Mouse (Mus musculus) intestine, embryonic 16.5 days (tissue): ENCODE measurements around the gene Aco1. TPM values are rescaled to one million over a fixed set of nuclear protein-coding genes. Genes with fewer than 3 reads are reported as not detected.
A peak's percentile ranks its signal among the peaks of the same experiment; 100 is the strongest.

Source experiments
- ATAC-seq: fragments of 200-750 bp; cut with Nextera tagmentation; 2 replicates; pipeline ENCODE4 v1.8.0; 2017; ENCODE audit warnings: moderate TSS enrichment, moderate library complexity
- H3K27ac ChIP-seq: fragments of 300-500 bp; sonication (generic); 2 replicates; pipeline ENCODE4 v1.5.1; 2014; ENCODE audit warnings: mild to moderate bottlenecking, low read length
- H3K27me3 ChIP-seq: fragments of 300-500 bp; sonication (generic); replicated peaks from 2 replicates; pipeline ENCODE4 v1.6.1; 2014; ENCODE audit warnings: low read length, control low read depth, mixed read lengths; ENCODE audit not compliant: control insufficient read depth, insufficient read depth
- H3K36me3 ChIP-seq: fragments of 300-500 bp; sonication (generic); 2 replicates; pipeline ENCODE4 v1.6.1; 2014; ENCODE audit warnings: low read length, control low read depth; ENCODE audit not compliant: control insufficient read depth, insufficient read depth
- H3K4me1 ChIP-seq: fragments of 300-500 bp; sonication (generic); 2 replicates; pipeline ENCODE4 v1.6.1; 2014; ENCODE audit warnings: low read length, control low read depth, mixed read lengths; ENCODE audit not compliant: control insufficient read depth, insufficient read depth
- H3K4me2 ChIP-seq: fragments of 300-500 bp; sonication (generic); 2 replicates; pipeline ENCODE4 v1.6.1; 2014; ENCODE audit warnings: low read depth, low read length, control low read depth
- H3K4me3 ChIP-seq: fragments of 300-500 bp; sonication (generic); 2 replicates; pipeline ENCODE4 v1.5.1; 2014; ENCODE audit warnings: mild to moderate bottlenecking, low read length
- H3K9ac ChIP-seq: fragments of 300-500 bp; sonication (generic); 2 replicates; pipeline ENCODE4 v1.6.1; 2014; ENCODE audit warnings: low read depth, low read length
- H3K9me3 ChIP-seq: fragments of 300-500 bp; sonication (generic); 2 replicates; pipeline ENCODE4 v1.6.1; 2016; ENCODE audit warnings: low read length, control low read depth; ENCODE audit not compliant: control insufficient read depth
- WGBS: fragments of 180-500 bp; shearing (Covaris S2); extraction: QIAGEN DNeasy Blood & Tissue Kit; methylation state at CpG from one replicate; pipeline ENCODE4 v1.1.7; 2014; 5-methylcytosine and 5-hydroxymethylcytosine counted together
- polyA plus RNA-seq: library from polyadenylated mRNA; unstranded; fragments of >200 nt; fragmentation: Nextera tagmentation; extraction: Ambion mirVana; gene quantifications from 2 replicates; pipeline ENCODE4 v1.2.1, GENCODE M21; 2015

Aco1 gene
- polyA plus RNA-seq, 1 experiment from 2014 or later: 79.0 TPM

DNA sequence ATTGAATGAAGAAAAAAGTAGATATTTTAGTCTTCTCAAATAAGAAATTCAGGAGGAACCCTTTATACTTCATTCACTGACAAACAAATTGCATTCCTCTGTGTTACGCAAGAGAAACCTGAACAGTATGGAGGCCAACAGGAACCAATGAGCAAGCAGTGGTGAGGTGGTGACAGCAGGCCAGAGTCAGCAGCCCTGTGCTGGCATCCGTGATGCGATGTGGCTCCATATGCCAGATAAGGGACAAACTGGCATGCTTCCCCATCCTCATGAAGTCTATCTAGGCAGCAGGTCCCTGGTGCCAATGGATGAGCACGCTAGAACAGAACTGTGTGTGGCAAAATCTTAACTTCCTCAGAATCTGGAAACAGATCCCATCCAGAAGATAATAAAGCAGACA is 6.4 kb upstream of the Aco1 start:
- Histone ChIP-seq H3K36me3 (no peaks in the 10 kb centered on the region), H3K27ac (no peak overlapping the region), H3K4me2 (no peak overlapping the region), H3K9me3 (no peaks in the 10 kb centered on the region), H3K9ac (no peak overlapping the region), H3K4me3 (no peak overlapping the region), H3K27me3 (no peaks in the 10 kb centered on the region), H3K4me1 (no peaks in the 10 kb centered on the region)
- no peak for ATAC-seq
- 87% methylated on average over 4 of the region's 4 CpGs for WGBS

DNA sequence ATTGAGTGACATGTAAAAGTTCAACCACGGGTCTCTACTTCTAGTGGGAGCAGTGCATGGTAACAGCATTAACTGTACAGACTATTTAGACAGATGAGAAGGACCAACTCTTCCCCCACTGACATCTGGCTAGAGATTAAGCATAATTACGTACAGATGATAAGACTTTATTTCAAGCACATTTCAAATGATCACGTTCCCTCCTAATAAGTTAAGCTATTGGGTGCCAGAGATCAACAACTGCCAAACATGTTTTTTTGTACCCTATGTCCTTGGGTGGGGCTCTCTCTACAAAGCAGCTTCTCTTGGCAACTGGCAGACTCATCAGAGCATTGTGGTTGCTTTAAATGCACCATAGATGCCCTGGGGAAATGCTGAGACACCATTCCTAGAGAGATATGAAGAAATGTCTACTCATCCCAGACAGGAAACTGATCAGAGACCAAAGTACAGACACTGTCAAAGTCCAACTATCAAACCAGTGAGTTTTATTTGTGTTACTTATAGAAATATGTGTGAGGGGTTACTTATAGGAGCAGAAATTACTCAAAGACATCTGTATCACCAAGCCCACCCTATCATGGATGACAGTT is 3.1 kb upstream of the Aco1 start:
- Histone ChIP-seq H3K27ac (no peak overlapping the region), H3K4me3 (no peak overlapping the region)
- WGBS: 76% methylated on average over 3 of the region's 3 CpGs

DNA sequence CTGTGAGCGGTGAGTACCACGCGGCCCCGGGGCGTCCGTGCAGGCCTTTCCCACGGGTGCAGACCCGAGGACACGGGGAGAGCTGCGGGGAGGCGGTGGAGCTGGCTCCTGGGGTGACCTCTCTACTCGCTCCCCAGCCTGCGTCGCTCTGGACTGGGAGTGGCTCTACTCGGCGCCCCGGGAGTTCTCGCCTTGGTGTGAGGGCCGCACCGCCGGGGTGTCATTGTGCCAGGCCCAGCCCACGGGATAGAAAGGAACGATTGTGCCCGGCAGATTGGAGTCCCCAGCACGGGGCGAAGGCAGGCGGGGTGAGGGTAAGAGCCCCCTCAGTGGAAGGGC is 621 bp downstream of the Aco1 start:
- Histone ChIP-seq H3K4me1 (peaks cover 12% of the 10 kb centered on the region), H3K27ac (peak overlapping the region; percentile 98), H3K9ac (peak overlapping the region; percentile 87), H3K36me3 (no peaks in the 10 kb centered on the region), H3K27me3 (no peaks in the 10 kb centered on the region), H3K9me3 (no peaks in the 10 kb centered on the region), H3K4me3 (peak overlapping the region; percentile 85), H3K4me2 (peak overlapping the region; percentile 81)
- peak; percentile 72 for ATAC-seq
- under 1% methylated on average over 27 of the region's 27 CpGs for WGBS

More for the DNA sequence above, 3.1 kb upstream of the Aco1 start:
- Histone ChIP-seq H3K36me3 (no peaks in the 10 kb centered on the region), H3K9ac (no peak overlapping the region), H3K4me1 (peaks cover 10% of the 10 kb centered on the region), H3K27me3 (no peaks in the 10 kb centered on the region), H3K4me2 (no peak overlapping the region), H3K9me3 (no peaks in the 10 kb centered on the region)
- no peak for ATAC-seq

DNA sequence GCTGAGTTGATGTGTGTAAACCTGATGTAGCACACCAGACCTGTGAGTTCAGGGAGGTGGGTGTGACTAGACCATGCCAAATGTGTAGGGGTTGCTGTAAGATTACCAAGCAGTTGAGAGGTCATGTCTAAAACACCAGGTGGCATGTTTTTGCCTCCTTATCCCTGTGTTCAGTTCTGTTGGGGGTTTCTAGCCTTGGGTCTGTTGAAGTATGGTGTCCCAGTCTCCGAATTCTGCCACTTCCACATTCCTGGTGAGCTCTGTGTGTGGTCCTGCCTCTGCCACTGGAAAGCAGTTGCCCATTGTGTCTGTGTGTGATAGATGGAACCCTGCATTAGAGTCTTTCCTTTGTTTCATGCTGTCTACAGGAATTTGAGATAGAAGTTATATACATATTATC is 1.7 kb downstream of the Aco1 start:
- Histone ChIP-seq H3K9ac (peak overlapping the region; percentile 87; the same call in 1 of the 2 replicates), H3K4me2 (peak overlapping the region; percentile 81), H3K27me3 (no peaks in the 10 kb centered on the region), H3K36me3 (no peaks in the 10 kb centered on the region), H3K4me3 (peak overlapping the region; percentile 85), H3K4me1 (peaks cover 12% of the 10 kb centered on the region), H3K27ac (no peak overlapping the region), H3K9me3 (no peaks in the 10 kb centered on the region)
- ATAC-seq: no peak
- WGBS: 53% methylated on average over 1 of the region's 1 CpGs

DNA sequence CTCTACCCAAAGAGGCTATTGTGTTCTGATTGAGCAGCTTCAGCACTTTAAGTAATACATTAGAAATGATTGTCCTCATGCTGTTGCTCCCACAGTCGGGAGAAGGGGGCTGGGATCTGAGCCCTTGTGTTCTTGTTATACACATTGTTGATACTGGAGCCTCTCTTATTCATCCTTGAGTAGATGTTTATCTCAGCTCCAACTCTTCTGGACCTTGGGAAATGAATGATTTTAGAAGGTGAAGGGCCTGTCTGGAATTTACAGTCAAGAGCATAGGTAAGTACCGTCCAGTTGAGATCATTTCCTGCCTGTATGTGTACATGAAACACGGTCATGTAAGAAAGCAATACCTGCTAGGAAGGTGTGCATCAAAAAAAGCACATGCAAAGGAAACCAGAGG is 2.1 kb downstream of the Aco1 start:
- no peak for ATAC-seq
- peaks cover 12% of the 10 kb centered on the region for H3K4me1 ChIP-seq
- no peaks in the 10 kb centered on the region for H3K9me3 ChIP-seq
- WGBS: 56% methylated on average over 3 of the region's 3 CpGs
- no peak overlapping the region for H3K4me3 ChIP-seq
- H3K9ac ChIP-seq: no peak overlapping the region
- no peaks in the 10 kb centered on the region for H3K36me3 ChIP-seq
- peak overlapping the region; percentile 81; the same call in 1 of the 2 replicates for H3K4me2 ChIP-seq
- no peak overlapping the region for H3K27ac ChIP-seq
- no peaks in the 10 kb centered on the region for H3K27me3 ChIP-seq

DNA sequence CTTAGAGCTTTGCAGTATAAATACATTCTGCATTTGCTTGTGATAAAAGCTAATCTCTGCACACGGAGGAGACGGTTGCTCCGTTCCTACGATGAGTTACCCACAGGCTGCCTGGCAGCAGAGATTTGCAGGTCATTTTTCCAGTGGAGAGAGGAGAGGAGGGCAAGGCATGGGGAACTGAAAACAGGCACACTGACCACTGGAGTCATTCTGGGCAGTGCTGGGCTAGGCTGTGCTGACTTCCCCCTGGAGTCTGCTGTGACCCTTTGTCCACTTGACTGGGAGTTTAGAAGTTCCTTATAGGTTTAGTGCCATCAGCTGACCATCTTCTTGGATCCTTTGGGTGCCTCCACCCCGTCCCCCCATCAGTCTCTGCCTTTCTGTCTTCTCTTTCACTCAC is 5.4 kb downstream of the Aco1 start:
- Histone ChIP-seq H3K27ac (no peak overlapping the region), H3K4me1 (peaks cover 9% of the 10 kb centered on the region), H3K36me3 (no peaks in the 10 kb centered on the region), H3K4me2 (no peak overlapping the region), H3K4me3 (no peak overlapping the region), H3K27me3 (no peaks in the 10 kb centered on the region), H3K9ac (no peak overlapping the region), H3K9me3 (no peaks in the 10 kb centered on the region)
- ATAC-seq: no peak
- WGBS: 82% methylated on average over 5 of the region's 5 CpGs

DNA sequence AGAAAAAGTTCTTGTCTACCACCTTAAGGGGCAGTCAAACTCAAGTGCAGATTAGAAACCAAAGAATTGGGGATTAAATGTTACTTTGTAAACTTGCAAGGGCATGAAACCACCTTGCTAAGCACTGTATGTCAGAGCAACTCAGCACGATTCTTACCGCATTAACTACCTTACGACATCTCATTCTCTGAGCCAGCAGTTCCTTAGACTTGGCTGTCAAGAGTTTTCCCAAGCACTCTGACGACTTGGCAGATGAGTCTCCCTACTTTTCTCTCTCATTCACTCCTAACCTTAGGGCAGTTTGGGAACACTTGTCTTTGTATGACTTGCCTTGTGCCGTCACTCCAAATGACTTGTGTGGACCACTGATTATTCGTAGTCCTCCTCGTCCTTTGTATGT is 7.2 kb downstream of the Aco1 start:
- Histone ChIP-seq H3K9me3 (no peaks in the 10 kb centered on the region), H3K36me3 (no peaks in the 10 kb centered on the region), H3K27me3 (no peaks in the 10 kb centered on the region), H3K4me3 (no peak overlapping the region), H3K4me1 (no peaks in the 10 kb centered on the region), H3K27ac (no peak overlapping the region), H3K9ac (no peak overlapping the region), H3K4me2 (no peak overlapping the region)
- WGBS: 92% methylated on average over 7 of the region's 7 CpGs
- ATAC-seq: no peak

DNA sequence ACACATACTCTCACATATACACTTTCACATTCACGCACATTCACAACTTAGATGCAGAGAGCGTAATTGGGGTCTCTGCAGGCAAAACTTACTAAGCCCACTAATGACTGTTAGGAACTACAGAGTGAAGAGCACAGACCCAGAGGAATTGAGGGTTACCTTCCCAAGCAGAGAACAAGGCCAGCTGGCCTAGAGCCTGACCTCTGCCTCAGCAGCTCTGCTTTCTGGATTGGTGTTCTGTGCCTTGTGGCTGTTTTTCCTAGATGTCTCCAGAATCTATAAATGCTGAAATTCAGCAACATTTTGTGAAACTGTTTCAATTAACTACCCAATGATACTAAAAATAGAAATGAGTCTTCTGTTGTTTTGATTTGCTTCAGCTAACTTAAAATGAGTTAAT is 9.9 kb downstream of the Aco1 start:
- H3K27me3 ChIP-seq: no peaks in the 10 kb centered on the region
- no peak overlapping the region for H3K9ac ChIP-seq
- no peak overlapping the region for H3K27ac ChIP-seq
- no peaks in the 10 kb centered on the region for H3K9me3 ChIP-seq
- H3K36me3 ChIP-seq: no peaks in the 10 kb centered on the region
- no peak for ATAC-seq
- WGBS: 97% methylated on average over 2 of the region's 2 CpGs
- H3K4me1 ChIP-seq: peaks cover 23% of the 10 kb centered on the region
- no peak overlapping the region for H3K4me3 ChIP-seq
- no peak overlapping the region for H3K4me2 ChIP-seq

DNA sequence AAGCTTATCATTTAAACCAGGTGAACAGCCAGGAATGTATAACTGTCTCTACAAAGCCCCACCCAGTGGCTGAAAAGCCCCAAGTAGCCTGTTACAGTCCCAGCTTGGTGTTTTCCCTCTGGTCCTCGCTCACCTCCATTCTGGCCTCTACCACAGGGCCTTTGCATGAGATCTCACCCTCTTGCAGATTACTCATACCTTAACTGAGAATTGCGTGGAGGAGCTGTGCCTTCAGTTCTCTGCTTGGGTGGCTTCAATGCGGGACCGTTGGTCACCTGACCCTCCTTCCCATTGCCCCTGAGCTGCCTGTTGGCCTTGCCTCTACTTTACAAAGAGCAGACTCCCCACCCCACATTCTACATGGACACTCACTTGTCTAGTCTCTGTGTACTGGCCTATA is 10.6 kb downstream of the Aco1 start:
- Histone ChIP-seq H3K27ac (no peak overlapping the region), H3K36me3 (no peaks in the 10 kb centered on the region), H3K4me3 (no peak overlapping the region), H3K4me1 (peaks cover 23% of the 10 kb centered on the region), H3K27me3 (no peaks in the 10 kb centered on the region), H3K9me3 (no peaks in the 10 kb centered on the region), H3K9ac (no peak overlapping the region), H3K4me2 (no peak overlapping the region)
- no peak for ATAC-seq
- 91% methylated on average over 4 of the region's 4 CpGs for WGBS

DNA sequence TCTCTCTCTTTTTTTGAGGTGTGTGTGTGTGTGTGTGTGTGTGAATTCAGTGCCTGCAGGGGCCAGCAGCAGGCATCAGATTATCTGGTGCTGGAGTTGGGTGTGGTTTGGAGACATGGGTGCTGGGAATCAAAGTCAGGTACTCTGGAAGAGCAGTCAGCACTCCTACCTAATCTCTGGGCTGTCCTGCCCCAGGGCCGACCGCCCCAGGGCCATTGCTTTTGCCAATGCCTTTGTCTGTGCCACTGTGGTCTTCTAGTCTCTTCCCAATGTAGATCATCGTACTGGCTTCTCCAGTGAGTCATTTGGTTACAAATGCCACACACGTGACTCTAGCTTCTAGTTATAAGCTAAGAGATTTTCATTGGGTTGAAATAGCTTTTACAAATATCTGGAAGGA is 11.9 kb downstream of the Aco1 start:
- no peak overlapping the region for H3K4me3 ChIP-seq
- peaks cover 23% of the 10 kb centered on the region for H3K4me1 ChIP-seq
- 91% methylated on average over 4 of the region's 4 CpGs for WGBS
- ATAC-seq: no peak
- H3K9me3 ChIP-seq: no peaks in the 10 kb centered on the region
- no peak overlapping the region for H3K4me2 ChIP-seq
- no peaks in the 10 kb centered on the region for H3K36me3 ChIP-seq
- H3K27ac ChIP-seq: no peak overlapping the region
- H3K9ac ChIP-seq: no peak overlapping the region
- H3K27me3 ChIP-seq: no peaks in the 10 kb centered on the region
